Mouse (Mus musculus) gastrocnemius, postnatal 4 days (tissue): ENCODE measurements around the gene Hexim1. TPM values are rescaled to one million over a fixed set of nuclear protein-coding genes. Genes with fewer than 3 reads are reported as not detected.

Experiments used
- DNase-seq, 2 experiments: peaks; one replicate each; pipeline ENCODE4 v3.0.0; 2021 to 2022; ENCODE audit warnings: low spot score in 2 of 2, mixed read lengths in 2 of 2
- long read RNA-seq, 2 experiments: library from polyadenylated mRNA; stranded (forward); transcript quantifications; one replicate each; pipeline ENCODE4 v2.0.0; 2021
- total RNA-seq, 2 experiments: library from RNA; stranded (reverse); gene quantifications; 2 replicates each; pipeline ENCODE4 v1.2.3; 2021

Gene Hexim1
- total RNA-seq: 10 to 100 TPM; 26.9 to 29.6 TPM
- long read RNA-seq, experiment 1, transcript Hexim1-201 (1 exons, 3,495 nt): major isoform, 10 of 10 reads
- long read RNA-seq, experiment 1, partial matches to known transcripts: 0 of 10 reads
- long read RNA-seq, experiment 1, other reads (novel, unspliced or antisense): 0 of 10 reads
- long read RNA-seq, experiment 2, transcript Hexim1-201 (1 exons, 3,495 nt): major isoform, 14 of 15 reads
- long read RNA-seq, experiment 2, partial matches to known transcripts: 0 of 15 reads
- long read RNA-seq, experiment 2, other reads (novel, unspliced or antisense): 1 of 15 reads

GRCm38 (mm10) chr11:103116008-103116818, at the start of gene Hexim1:
Hexim1 (plus strand) TSS chr11:103116231.
- DNase-seq: peak; percentile 98 to 99

GRCm38 (mm10) chr11:103067051-103067361, 49.0 kb upstream of the Hexim1 start:
- DNase-seq: no peak

- DNase-seq: peak in 1 of 2 experiments; percentile 72
Observed at GRCm38 (mm10) chr11:103067457-103068001, 48.5 kb upstream of the Hexim1 start.

- no peak for DNase-seq
Observed at GRCm38 (mm10) chr11:103068272-103068671, 47.8 kb upstream of the Hexim1 start.

- DNase-seq: no peak
Observed at GRCm38 (mm10) chr11:103068884-103069283, 47.1 kb upstream of the Hexim1 start.

GRCm38 (mm10) chr11:103069731-103070130, 46.3 kb upstream of the Hexim1 start:
- no peak for DNase-seq

GRCm38 (mm10) chr11:103070322-103070880, 45.6 kb upstream of the Hexim1 start:
- DNase-seq: no peak

- no peak for DNase-seq
Observed at GRCm38 (mm10) chr11:103073671-103074070, 42.4 kb upstream of the Hexim1 start.

GRCm38 (mm10) chr11:103074121-103074650, 41.8 kb upstream of the Hexim1 start:
- no peak for DNase-seq

- DNase-seq: no peak
Observed at GRCm38 (mm10) chr11:103074796-103075323, 41.2 kb upstream of the Hexim1 start.

- no peak for DNase-seq
Observed at GRCm38 (mm10) chr11:103076010-103076409, 40.0 kb upstream of the Hexim1 start.

GRCm38 (mm10) chr11:103076581-103076980, 39.5 kb upstream of the Hexim1 start:
- DNase-seq: no peak

GRCm38 (mm10) chr11:103078131-103078530, 37.9 kb upstream of the Hexim1 start:
- no peak for DNase-seq

- no peak for DNase-seq
Observed at GRCm38 (mm10) chr11:103080323-103081091, 35.5 kb upstream of the Hexim1 start.

GRCm38 (mm10) chr11:103081631-103082030, 34.4 kb upstream of the Hexim1 start:
- no peak for DNase-seq

- no peak for DNase-seq
Observed at GRCm38 (mm10) chr11:103093306-103093705, 22.7 kb upstream of the Hexim1 start.

GRCm38 (mm10) chr11:103093862-103094833, 21.9 kb upstream of the Hexim1 start:
- DNase-seq: peak in 1 of 2 experiments; percentile 15

GRCm38 (mm10) chr11:103095107-103095670, 20.8 kb upstream of the Hexim1 start:
- DNase-seq: no peak

- peak in 1 of 2 experiments; percentile 13 for DNase-seq
Observed at GRCm38 (mm10) chr11:103095801-103096200, 20.2 kb upstream of the Hexim1 start.
